Mouse (Mus musculus) inflammation-experienced regulatory T-cells (primary cell): ENCODE measurements around the gene Olfr77. TPM values are rescaled to one million over a fixed set of nuclear protein-coding genes. Genes with fewer than 3 reads are reported as not detected.

Experiments used
- polyA plus RNA-seq, 2 experiments: library from polyadenylated mRNA; unstranded; fragments of 100-300 nt; shearing (Covaris generic); gene quantifications; one replicate each; pipeline ENCODE4 v1.2.1; 2017

The Olfr77 gene
- under 1 TPM; 0.74 to 0.84 TPM for polyA plus RNA-seq

DNA sequence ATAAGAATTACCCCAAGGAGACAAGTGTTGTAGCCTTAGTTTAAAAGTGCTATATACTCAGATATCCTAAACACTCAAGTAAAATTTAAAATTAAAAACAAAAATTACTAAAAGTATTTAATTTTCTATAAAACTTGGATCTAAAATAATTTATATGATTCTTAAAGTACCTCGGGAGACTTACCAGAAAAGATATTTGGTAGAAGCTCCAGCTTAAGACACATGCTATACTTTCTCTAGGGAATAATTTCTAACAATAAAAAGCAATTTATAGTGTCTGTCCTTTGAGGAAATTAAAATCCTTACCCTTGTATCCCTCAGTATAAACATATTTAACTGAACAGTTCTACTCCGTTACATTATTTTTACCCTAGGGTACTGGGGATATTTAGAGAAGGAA is at the start of gene Olfr77:
Gene Olfr77 (plus strand): TSS at position 301 of the 400 bp plus-strand sequence.

DNA sequence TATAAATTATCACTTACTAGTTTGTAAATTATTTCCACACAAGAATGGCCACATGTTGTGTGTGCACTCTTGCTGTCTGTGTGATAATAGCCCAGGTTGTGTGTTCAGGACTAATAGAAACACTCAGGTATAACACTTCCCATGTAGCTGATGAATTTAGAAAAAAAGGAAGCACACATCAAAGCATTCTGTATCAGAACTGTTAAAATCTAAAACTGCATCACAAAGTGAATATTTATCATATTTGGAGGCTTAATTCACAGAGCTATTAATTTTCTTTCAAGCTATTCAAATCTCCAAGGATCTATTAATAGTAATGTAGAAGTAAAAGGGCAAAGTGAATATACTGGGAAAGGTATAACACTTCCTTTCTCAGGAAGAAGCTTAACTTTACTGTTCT is 28.8 kb upstream of the Olfr77 start, which contains the start of gene Olfr862:
Gene Olfr862 (minus strand): TSS at position 101 of the 400 bp plus-strand sequence.

Other genes starting within 250 kb of the Olfr77 start
- gene Olfr857, start 207.4 kb upstream of the Olfr77 start, polyA plus RNA-seq: not detected
- under 1 TPM in 1 of 2 experiments, not detected in 1; 0.42 TPM for gene Olfr58, start 136.6 kb upstream of the Olfr77 start, polyA plus RNA-seq
- under 1 TPM in 1 of 2 experiments, not detected in 1; 0.11 TPM for gene Olfr859, start 112.0 kb upstream of the Olfr77 start, polyA plus RNA-seq
- 1 to 10 TPM in 1 of 2 experiments, not detected in 1; 1.5 TPM for gene Olfr860, start 67.1 kb upstream of the Olfr77 start, polyA plus RNA-seq
- gene Olfr862, start 28.9 kb upstream of the Olfr77 start, polyA plus RNA-seq: under 1 TPM in 1 of 2 experiments, not detected in 1; 0.91 TPM
- gene Olfr866, start 111.2 kb downstream of the Olfr77 start, polyA plus RNA-seq: not detected
- gene Olfr867, start 140.7 kb downstream of the Olfr77 start, polyA plus RNA-seq: under 1 TPM in 1 of 2 experiments, not detected in 1; 0.11 TPM
- gene Olfr868, start 181.8 kb downstream of the Olfr77 start, polyA plus RNA-seq: under 1 TPM in 1 of 2 experiments, not detected in 1; 0.69 TPM
- gene Olfr869, start 212.1 kb downstream of the Olfr77 start, polyA plus RNA-seq: under 1 TPM in 1 of 2 experiments, not detected in 1; 0.17 TPM